Mouse (Mus musculus): ENCODE results near the gene Zic5.
"Not testable (repeated sequence)": the region's sequence is repeated elsewhere in the genome, so short reads cannot be mapped to it uniquely, and the experiment has no call there.

Zic5 gene

DNA sequence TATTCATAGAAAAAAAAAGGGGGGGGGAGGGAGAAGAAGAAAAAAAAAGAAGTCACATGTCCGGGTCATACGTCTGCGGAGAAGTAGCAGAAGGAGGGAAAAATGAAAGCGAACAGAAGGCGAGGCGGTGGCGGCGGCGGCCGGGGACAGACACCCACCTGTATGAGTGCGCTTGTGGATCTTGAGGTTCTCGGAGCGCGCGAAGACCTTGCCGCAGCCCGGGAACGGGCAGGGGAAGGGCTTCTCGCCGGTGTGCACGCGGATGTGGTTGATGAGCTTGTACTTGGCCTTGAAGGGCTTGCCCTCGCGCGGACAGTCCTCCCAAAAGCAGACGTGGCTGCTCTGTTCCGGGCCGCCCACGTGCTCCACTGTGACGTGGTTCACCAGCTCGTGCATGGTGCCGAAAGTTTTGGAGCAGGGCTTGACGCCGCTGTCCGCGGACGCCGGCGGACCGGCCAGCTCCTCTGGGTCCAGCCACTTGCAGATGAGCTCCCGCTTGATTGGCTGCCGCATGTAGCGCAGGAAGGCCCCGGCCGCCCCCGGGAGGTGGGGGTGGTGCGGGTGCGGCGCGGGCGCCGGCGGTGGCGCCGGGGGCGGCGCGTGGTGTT is 1.6 kb downstream of the Zic5 start:
- DNase-seq = peak; percentile 79

DNA sequence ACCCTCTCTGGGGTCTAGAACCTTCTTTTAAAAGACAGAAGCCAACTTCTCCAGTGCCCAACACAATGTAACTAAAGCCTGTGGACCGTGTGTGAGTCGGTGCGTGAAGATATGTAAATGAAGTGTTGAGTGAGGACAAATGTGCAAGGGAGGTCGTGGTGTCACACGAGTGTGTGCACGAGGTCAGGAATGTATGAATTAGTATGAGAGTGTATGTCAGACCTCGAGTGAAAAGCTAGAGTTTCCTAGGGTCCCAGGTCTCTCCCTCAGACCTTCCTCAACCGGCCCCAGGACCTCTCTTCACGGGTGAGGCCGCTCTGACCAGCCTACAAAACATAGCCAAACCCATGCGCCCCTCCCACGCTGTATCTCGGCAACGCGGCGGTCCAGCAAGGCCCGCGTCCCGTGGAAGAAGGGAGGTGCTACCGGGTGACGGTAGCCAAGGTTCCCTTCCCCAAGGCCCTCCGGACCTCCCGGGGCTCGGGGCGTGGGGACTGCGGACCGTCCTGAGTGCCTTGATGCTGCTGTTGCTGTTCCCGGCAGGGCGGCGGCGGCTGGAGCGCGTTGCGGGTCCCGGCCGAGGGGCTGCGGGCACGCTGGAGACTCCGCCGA is 2.3 kb downstream of the Zic5 start:
- DNase-seq = no peak

DNA sequence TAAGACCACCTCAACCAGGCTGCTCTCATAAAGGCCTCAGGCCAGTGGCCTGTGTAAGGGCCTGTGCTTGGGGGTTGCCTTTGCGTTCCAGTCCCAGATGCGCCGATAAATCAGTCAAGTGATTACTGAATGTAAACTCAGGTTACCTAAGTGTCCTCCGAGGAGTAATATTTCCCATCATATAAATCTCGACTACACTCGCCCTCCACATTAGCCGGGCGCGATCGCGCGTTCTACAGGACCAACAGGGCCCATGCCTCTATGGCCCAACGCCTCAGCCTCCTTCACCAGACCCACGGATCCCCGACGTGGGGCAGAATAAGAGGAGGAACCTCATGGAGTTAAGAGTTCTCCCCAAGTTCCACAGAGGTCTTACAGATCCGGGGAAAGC is 2.8 kb downstream of the Zic5 start:
- peak; percentile 52 for DNase-seq

DNA sequence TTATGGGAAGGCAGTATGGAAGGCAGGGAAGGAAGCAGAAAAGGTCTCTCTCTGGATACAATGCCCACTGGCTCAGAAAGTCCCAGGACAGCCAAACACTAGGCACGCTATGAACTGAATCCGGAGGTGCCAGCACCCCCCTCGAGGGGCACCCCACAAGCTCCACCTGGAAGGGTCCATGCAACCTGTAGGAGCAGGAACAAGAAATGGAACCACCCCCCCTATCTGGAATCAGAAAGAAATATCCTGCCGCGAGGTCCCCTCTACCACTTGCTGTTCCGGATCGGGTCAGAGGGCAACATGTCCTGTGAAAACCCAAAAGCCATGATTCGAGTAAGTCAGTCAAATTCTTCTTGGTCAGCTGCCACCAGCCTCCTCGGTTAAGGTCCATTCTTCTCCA is 3.5 kb downstream of the Zic5 start:
- peak; percentile 32 for DNase-seq

DNA sequence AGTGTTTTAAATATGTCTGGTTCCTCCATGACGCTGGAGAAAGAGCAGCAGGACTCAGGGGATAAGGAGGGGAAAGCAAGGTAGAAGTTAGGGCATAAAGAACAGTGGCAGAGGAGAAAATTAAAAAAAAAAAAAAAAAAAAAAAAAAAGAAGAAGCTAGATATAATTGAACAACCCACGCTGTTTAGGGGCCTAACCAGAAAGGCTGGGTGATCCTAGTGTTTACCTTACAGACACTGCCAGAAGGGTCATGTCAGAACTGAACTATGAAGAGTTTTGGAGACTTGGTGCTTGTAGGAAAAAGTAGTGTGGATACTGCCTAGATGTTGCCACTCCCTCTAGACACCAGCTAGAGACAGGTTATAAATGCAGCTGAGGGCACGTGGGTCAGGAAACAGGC is 4.0 kb downstream of the Zic5 start:
- DNase-seq = no peak

DNA sequence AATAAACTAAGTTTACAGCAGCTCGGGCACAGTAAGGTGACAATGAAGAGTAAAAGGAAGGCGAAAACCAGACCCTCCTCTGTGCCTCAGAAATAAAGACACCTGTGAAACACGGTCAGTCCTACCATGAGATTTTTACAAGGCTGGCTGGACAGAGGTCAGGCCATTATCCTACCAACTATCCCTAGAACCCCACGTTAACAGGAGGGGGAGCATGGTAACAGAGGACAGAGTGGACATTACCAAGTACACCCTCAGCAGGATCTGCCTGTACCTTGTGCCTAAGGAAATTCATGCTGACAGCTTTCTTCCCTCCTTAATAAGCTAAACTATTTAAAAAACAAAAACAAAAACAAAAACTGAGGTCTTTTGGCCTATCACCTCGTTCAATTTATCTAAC is 5.3 kb downstream of the Zic5 start:
- no peak for DNase-seq

DNA sequence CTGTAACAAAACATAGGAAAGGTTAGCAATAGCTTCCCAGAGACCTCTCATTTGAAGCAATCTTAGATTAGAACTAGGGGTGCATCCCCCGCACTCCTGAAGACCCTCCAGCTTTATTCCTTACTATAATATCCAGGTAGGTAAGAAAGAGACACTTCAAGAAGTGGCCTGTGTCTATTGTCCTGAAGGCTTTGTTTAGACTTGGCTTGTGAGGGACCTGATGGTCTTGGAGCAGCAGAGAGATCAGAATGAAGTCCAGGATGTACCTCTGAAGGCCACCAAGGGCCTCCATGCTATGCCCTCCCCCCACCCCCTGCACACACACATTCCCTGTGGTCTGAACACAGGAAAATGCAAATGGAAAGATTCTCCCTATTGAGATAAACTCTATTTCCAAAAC is 5.7 kb downstream of the Zic5 start:
- DNase-seq = no peak

DNA sequence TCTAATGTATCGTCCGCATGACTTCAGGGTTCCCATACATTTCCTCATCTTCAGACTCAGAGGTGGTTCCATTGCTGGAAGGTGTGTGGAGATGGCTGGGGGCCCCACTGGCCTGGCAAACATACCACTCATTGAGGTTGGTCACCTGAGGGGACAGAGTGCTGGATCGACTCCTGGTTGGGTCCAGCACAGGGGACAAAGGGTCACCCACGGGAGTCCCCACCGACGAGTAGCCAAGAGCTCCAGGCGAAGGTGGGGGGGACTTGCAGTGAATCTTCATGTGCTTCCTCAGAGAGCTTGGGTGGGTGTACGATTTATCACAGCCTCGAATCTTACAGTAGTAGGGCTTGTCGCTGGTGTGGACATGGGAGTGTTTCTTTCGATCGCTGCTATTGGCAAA is 6.1 kb downstream of the Zic5 start:
- DNase-seq = not testable (repeated sequence)

DNA sequence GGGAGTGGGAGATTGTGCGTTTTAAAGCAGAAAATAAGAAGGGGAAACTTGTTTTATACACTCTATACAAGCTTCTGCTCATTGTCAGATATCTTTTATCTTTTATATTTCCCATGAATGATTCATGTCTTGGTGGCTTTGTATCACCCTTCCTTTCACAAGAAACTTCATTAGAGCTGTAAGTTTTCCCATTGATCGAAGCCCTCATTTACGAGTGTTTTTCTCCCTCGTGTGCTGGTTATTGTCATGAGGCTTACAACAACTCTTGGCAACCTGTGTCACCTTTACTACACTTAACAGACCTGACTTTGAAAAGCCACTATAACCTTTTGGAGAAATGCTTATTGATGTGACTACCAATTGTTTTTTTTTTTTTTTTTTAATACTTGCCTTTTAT is 9.9 kb downstream of the Zic5 start:
- no peak for DNase-seq

DNA sequence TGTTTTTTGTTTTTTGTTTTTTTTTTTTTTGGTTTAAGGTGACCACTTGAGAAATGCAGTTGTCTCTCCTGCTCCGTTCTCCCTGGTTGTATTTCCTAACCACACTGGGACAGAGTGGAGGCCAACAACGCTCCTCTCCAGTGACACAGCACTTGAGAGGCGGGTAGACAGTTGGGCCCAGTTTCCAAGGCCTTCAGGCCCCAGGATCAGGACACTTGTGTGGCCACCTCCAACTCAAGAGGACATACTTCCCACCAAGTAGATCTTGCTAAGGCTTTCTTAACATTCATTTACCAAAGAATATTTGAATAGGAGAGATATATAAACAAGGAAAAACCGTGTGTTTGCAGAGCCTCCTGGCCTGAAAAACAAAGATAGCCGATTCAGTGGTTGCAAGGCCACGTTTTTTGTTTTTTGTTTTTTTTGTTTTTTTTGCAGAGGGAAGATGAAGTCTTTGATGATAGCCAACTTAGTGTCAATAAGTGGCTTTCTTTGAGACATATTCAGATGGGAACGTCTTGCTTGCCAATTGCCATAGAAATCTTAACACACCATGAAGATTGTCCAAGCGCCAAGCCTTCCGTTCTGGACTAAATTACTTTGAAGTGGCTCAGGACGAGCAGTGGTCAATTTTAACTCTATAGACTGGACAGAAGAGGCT is 10.4 kb downstream of the Zic5 start:
- DNase-seq = peak; percentile 40

DNA sequence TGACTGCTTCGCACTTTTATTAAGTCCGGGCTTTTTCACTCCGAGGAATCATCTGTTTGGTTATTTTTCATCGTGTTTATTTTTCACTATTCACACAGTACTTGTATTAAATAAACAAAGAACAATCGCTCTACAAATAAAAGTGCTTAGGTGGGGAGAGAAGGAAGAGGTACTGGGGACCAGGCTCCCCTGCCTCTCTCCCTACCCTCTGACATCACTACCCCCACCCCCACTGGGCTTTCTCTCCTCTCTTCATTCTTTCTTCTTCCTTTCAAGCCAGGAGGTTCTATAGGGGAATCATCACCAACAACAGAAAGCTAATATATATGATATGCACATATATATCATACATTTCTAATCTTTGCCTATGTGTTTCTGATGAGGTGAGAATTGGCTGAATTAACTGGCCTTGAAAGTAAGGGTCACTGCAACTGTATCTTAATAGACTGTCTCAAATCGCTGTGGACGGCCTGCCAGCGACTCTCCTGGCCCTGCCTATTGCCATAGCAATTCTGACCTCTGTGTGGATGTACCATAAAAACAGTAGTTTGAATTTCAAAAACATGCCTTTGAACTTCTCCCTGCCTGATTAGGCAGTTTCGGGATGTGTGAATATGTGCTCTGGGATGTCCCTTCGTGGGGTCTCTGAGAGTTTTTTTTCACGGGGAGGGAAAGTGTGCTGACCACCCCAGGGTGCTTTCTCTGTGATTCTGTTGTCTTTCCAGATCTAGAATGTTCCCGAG is 11.3 kb downstream of the Zic5 start:
- peak; percentile 53 for DNase-seq

DNA sequence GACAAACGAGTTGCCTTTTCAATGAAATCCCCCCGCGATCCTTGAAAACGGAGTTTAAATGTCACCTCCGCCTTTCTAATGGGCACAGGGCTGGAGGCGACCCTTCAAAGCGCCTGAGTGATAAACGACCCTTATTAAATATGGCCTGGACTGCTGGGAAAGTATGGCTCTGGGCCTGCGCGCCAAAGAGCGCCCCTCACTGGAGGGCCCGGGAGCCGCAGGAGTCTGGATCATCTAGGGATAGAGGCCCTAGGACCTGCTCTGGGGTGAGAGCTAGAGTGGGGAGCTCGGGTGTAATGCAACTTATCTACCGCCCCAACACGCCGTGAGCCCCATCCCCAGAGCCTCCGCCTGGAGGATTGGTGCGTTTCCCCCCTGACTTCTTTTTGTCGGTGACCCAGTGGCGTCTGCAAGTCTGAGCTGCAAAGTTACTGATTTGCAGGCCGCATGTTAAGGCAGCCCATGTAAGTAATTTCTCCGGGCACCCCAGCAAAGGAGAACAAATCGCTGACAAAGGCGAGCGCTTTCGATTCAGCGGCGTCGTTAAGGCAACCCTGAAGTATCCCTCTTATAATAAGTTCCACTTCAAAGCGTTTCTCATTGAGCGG is 12.0 kb downstream of the Zic5 start:
- peak; percentile 88 for DNase-seq

DNA sequence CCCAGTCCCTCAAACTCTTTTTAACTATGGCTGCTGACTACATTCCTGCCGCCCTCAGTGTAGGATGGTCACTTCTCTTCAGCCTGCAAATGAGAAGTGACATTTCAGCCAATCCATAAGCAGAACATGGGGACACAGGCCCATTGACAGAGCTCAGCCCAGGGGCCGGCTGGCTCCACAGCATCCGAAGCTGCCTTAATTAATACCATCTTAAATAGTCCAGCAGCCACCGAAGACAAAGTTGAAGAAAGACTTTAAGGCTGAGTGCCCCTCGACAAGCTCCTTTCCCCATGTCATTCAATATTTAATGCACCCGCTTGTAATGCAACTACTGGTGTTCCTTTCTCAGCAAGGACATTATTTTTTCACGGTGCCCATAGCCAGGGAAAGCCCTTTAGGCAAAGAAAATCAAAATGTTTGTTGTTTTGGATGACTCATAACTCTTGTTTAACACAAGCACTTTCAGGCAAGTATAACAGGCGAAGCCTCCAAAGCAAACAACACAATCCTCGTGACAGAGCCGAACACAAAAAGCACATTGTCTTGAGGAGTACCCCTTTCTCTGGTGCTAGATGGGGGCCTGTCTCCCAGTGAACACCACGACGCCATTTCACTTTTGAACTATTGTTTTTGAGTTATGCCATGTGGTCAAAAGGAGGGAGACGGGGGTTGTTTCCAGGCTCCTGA is 12.6 kb downstream of the Zic5 start:
- DNase-seq = peak; percentile 75

DNA sequence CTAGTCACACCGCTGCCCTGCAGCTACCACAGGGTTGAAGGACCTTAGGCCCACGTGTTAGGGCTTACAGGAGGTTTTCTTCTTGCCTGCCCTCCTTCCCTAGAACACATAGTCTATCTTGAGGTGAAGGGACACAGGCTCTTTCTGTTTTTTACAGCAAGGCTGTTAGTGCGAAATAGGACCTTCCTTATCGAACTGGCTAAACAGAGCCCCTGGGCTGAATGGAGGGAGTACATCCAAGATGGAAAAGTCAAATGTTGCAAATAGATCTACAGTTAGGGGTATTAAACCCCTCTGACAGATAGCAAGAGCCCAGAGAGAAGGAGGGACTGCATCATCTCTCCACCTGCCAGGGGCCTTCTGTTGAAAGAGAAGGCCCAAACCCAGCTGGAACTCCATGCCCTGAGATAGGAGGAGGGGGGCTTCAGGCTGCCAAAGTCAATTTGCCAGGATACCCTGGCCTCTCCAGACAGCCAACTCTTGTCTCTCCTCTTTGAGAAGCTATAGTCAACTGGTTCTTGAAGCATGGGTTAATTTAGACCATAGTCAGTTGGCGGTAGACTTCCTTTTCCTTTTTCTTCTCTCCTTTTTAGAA is 13.8 kb downstream of the Zic5 start:
- DNase-seq = no peak

DNA sequence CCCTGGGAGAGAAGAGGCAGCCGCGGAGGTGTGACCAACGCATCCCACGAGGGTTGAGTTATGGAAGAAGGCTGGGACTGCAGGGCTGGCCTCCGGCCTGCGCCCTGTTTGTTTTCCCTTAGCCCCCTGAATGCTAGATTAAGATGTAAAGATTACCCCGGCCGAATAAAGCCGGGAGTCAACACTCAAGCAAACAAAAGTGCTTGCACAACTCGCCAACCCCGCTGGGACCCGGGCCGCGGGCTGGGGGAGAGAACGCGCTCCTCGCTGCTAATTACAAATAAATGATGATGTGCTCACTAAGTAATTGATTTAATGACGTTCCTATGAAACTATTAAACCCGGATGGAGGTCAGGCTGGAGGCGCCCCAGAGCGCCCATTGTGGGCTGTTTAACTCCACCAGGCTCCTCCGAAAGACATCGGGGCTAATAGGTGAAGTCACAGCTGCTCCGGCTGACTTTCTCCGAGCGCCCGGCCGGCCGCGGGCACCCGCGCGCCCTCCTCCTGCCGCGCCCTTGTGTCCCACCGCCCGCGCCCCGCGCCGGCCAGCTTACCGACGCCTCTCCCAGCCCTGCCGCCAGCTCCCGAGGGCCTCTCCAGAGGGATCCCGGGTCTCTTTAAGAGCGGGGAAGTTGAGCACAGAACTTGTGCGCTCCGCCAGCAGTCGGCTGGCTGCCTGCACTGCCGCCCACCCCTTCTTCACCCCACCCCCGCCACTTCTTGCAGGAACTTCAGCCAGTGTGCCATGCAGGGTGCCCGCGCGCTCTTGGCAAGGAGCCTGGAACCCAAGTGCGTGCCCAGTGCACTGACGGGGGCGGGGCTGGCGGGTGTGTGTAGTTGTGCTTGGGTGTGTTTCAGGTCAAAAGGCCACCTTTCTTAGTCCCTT is 14.7 kb downstream of the Zic5 start, which contains the start of gene Gm5089:
TSS of gene Gm5089 (minus strand) at position 620 of the 887 bp plus-strand sequence.
- peak; percentile 74 for DNase-seq

DNA sequence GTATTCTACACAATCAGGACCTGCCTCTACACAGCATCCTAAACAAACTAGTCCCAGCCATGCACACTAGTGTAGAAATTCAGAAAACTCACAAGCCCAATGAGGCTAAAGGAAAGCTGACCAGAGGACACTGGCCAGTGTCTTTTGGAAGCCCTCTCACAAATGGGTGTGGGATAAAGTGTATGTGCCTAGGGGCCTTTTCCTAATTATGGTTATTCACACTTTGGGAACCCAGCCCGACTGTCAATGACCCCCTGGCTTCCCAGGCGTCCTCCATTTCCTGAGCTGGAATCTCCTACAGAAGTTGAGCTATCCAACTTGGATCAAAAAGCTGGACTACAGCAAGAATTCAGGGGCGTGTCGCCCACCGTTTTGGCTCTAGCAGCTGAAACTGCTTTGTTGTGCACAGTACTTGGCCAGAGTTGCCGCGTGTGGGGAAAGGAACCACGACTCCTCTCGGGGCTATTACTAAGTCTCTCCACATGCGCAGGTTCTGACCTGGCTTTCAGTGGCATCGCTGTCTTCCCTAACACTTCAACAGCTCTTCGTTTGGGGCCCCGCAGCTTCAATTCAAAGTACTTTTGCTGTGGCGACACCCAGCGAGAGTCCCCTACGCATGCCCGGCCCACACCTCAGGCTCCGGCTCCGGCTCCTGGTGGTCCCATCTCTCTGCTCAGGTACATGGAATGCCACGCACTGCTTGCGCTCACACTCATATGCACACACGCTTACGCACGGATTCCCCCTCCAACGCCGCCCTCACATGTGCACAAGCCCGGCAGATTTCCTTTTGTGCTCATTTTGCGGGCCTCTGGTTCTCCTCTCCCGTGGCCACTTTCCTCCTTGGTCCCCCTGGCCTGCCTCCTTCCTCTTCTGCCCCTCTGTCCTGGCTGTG is 15.6 kb downstream of the Zic5 start:
- peak; percentile 62 for DNase-seq

DNA sequence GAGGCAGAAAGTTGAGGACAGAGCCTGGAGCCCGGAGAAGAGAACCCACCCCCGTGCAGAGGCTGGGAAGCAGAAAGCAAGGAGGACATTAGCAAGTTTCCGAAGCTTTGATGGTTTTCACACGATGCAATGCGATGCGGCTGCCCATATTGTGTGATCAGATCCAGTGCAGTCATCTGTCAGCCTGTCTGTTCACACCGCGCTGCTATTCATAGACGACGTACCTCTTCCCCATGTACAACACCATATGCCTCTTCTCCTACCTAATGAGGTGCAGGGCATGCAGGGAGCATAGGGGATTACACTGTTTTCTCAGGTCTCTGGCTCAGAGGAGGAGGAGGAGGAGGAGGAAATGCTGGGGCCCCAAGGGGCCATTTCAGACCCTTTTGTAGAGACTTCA is 28.6 kb downstream of the Zic5 start:
- no peak for DNase-seq

DNA sequence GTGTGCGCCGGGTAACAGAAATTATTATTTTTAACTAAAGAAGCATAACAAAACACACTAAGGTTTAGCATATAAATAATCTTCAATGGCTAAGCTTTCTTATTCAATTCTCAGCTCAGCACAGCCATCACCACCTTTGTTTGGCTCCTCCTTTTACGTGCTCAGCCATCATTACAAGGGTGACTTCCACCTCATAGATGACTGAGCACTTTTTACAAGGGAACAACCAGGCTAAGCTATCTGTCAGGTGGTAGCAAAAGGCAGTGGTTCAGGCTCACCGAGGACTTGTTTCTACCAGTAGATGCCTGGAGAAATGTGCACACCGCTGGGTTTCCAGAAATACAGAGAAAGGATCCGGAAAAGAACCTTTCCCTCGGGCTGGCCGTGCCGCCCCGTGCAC is 31.4 kb downstream of the Zic5 start:
- DNase-seq = no peak

DNA sequence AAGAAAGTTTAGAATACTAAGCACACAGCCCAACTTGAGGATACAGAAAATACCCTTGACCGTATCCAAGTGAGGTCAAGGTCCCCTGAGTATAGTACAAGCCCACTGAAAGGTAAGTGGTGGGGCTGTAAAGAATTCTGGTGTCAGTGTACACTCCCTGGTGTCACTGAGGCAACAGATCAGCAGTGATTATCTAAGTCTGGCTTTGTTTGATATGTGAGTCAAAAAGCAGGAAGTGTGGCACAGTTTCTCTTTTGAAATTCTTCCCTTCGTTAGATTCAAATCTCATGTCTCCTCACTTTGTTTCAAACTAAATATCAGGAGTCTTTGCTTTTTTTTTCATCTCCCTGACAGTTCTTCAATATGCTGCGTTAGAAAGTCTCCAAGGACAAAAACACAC is 32.9 kb downstream of the Zic5 start:
- DNase-seq = no peak

DNA sequence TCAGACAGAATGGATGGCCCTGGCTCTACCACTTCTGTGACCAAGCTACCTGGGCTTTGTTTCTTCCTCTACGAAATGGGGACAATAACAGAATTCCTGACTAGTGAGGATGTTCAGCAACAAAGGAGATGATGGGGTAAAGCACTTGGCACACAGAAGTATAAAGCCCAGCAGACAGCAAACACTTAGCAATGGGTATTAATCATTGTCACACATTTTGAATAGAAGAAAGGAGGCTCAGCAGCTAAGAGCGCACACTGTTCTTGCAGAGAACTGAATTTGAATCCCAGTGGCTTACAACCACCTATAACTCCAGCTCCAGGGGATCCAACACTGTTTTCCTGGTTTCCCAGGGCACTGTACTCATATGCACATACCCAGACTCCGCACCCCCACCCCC is 37.8 kb downstream of the Zic5 start:
- no peak for DNase-seq

Data from embryo, embryonic 11 days (tissue).